Mouse (Mus musculus): Measurements from ENCODE around the gene Mymx.

Gene Mymx

DNA sequence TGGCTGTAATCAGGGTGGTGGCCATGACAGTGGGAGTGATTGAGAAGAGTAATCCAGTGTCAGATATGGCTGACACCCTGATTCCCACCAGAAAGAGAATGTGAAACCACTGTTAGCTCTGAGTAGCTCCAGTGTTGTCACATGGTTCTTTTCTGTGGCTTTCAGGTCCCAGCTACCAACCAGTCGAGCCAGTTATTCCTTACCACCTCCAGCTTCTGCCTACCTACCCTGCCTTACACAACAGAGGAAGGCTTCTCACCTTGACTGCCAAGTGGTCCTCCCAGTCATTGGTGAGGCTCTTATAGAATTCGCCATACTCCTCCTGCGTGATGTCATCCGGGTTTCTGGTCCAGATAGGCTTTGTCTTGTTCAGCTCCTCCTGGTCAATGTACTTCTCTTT, 31.9 kb downstream of the Mymx start:
- DNase-seq (ENCODE audit: low spot score): no peak

DNA sequence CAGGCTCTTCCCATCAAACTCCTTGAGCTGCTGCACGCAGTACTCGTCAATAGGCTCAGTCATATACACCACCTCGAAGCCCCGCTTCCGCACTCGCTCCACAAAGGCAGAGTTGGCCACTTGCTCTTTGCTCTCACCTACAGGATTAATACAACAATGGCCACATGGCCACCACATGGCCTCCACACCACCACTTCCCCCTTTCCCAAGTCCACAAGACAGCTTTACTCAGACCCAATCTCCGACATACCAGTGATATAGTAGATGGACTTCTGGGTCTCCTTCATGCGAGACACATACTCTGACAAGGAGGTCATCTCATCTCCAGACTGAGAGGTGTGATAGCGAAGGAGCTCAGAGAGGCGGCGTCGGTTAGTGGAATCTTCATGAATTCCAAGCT, 32.9 kb downstream of the Mymx start:
- DNase-seq (ENCODE audit: low spot score): no peak

DNA sequence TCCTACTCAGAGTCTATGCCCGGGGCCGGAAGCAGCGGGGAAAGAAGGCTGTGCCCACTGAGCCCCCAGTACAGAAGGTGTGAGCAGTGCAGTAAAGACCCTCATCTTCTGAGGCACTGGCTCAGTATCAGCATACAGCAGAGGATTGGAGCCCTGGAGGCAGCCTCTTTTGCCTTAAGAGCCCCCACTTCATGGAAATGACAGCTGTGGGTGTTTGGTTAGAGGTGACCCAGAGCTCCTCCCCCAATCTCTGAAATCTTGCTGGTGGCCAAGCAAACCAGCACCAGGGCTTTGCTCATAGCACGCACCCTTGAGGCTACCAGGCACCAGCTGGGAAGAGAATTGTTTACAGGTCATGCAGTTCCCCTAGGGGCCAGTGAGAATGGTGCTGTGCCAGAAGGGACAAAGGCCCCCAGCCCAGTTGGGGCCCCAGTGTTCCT, 34.7 kb downstream of the Mymx start:
- DNase-seq (ENCODE audit: low spot score): no peak

DNA sequence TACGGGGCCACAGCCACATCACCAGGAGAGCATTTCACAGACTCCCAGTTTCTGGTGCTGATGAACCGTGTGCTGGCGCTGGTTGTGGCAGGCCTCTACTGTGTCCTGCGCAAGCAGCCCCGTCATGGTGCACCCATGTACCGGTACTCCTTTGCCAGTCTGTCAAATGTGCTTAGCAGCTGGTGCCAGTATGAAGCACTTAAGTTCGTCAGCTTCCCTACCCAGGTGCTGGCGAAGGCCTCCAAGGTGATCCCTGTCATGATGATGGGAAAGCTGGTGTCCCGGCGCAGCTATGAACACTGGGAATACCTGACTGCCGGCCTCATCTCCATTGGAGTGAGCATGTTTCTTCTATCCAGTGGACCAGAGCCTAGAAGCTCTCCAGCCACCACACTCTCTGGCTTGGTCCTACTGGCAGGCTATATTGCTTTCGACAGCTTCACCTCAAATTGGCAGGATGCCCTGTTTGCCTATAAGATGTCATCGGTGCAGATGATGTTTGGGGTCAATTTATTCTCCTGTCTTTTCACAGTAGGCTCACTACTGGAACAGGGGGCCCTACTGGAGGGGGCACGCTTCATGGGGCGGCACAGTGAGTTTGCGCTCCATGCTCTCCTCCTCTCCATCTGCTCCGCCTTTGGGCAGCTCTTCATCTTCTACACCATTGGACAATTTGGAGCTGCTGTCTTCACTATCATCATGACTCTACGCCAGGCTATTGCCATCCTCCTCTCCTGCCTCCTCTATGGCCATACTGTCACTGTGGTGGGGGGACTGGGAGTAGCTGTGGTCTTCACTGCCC, 35.3 kb downstream of the Mymx start:
- no peak for DNase-seq (ENCODE audit: low spot score)

DNA sequence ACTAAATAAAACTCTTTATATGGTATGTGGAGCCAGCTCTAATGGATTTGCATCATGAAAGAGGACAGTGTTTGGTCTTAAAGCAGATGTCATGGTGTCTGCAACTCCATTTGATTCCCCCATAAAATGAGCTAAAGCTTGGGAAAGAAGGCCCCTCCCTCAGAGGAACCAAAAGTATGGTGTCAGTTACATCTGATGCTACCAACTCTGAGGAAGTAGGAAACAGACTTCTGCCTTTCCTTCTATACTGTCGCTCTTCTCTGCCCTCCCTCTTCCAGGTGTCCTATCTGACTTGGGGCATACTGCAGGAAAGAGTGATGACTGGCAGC, 35.9 kb downstream of the Mymx start:
- DNase-seq (ENCODE audit: low spot score): no peak

DNA sequence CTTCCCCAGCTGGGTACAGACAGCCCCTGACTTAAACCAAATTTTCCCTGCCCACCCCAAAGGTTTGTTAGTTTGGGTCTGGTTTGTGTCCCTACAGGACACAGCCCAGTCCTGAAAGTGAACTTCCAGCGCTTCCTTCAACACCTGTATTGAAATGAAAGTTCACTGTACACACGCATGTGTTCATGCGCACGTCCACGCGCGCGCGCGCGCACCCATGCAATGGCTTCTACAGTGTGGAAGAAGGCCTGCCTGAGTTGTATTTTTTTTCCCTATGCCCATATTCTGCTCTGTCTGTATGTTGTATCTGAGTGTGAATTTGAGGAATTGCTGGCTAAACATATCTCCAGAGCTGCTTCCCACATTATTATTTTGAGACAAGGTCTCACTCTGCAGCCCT, 36.8 kb downstream of the Mymx start:
- no peak for DNase-seq (ENCODE audit: low spot score)

DNA sequence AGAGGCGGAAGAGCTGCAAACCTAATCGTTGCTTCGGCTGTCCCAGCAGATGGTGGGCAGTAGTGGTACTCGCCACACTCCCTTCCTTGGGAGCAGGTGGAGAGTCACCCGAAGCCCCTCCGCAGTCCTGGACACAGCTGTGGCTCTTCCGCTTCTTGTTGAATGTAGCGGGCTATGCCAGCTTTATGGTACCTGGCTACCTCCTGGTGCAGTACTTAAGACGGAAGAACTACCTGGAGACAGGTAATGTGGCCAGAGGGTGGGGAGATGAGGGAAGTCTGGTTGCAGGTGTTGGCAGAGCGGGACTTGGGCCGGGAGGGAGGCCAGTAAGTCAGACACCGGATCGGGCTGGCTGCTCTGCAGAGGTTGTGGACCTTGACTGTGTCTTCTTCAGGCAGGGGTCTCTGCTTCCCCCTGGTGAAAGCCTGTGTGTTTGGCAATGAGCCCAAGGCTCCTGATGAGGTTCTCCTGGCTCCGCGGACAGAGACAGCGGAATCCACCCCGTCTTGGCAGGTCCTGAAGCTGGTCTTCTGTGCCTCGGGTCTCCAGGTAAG, 37.3 kb downstream of the Mymx start:
- DNase-seq (ENCODE audit: low spot score): no peak

DNA sequence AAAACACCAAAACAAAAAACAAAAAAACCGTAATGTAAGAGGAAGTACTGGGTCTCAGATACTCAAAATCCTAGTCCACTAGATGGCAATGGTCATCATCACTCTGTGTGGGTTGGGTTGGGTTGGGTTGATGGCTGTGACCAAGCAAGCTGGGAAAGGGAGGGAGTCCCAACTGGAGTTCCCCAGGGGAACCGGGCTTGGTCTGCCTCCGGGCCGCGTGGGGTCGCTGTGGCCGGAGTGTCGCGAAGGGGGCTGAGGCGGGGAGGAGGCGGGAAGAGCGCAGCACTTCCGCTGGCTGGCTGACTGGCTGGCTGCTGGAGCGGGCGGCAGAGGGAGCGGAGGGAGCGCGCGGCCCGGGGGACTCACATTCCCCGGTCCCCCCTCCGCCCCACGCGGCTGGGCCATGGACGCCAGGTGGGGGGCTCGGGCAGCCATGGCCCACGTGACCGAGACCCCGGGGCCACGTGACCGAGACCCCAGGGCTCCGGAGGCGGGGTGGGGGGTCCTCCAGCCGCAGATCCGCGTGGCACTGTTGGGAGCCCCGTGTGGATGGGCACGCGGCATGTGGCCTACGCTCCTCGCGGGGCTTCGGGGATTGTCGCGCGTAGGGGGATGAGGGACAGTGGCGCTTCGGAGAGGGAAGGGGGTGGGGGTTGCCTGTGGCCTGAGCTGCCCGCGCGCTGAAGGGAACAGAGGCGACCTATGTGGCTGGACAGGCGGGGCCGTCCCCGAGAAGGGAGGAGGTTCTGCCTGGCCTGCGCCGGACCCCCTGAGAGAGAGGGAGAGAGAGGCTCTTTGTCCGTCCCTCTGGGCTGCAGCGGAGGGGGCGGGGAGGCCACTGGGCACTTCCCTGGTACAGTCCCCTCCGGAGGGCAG, 38.0 kb downstream of the Mymx start, which contains the start of gene Slc35b2:
Slc35b2 (plus strand) TSS at position 220 of the 876 bp plus-strand sequence.
- peak; percentile 95 for DNase-seq (ENCODE audit: low spot score)

DNA sequence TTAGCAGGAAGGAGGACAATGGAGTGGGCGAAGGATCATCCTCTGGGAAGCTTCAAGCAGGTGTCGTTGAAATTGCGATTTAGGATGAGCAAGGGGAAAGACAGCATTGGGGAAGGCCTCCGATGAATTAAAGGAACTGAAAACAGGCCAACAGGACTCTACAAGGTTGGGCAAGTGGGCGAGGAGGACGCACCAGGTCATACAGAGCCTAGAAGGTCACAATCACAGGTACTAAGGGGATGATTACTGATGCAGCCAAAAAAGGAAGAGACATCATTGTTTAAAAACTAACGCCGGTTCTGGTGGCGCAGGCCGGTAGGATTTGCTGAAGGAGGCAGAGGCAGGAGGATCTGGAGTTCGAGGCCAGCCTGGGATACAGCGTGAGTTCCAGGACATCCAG, 38.7 kb downstream of the Mymx start:
- DNase-seq (ENCODE audit: low spot score): no peak

DNA sequence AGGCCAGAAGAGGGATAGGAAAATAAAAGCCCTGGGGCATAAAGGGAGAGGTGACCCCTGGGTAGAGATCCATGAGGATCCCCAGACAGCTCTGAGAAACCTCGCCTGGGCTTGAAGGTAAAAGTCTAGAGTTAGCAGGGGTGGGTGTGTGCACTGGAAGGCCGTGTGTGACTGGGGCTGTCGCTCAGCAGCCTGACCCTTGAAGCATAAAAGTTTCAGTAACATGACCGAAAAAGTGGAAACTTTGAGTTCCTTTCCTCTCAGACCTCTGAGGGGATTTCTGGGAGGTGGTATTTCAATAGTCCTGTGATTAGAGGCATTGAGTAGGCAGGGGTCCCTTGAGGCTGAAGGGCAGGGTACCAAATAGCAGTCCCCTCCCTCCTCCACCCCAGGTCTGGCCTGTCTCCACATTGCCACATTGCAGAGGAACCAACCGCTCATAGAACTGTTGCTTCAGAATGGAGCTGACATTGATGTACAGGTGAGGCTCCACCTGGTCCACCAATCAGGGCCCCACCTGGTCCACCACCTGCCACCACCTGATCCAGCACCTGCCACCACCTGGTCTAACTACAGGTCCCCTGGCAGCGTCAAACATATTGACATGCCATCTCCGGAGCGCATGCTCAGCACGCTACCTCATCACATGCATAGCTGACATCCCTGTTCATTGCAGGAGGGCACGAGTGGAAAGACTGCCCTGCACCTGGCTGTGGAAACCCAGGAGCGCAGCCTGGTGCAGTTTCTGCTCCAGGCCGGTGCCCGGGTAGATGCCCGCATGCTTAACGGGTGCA, 42.0 kb downstream of the Mymx start:
- no peak for DNase-seq (ENCODE audit: low spot score)

DNA sequence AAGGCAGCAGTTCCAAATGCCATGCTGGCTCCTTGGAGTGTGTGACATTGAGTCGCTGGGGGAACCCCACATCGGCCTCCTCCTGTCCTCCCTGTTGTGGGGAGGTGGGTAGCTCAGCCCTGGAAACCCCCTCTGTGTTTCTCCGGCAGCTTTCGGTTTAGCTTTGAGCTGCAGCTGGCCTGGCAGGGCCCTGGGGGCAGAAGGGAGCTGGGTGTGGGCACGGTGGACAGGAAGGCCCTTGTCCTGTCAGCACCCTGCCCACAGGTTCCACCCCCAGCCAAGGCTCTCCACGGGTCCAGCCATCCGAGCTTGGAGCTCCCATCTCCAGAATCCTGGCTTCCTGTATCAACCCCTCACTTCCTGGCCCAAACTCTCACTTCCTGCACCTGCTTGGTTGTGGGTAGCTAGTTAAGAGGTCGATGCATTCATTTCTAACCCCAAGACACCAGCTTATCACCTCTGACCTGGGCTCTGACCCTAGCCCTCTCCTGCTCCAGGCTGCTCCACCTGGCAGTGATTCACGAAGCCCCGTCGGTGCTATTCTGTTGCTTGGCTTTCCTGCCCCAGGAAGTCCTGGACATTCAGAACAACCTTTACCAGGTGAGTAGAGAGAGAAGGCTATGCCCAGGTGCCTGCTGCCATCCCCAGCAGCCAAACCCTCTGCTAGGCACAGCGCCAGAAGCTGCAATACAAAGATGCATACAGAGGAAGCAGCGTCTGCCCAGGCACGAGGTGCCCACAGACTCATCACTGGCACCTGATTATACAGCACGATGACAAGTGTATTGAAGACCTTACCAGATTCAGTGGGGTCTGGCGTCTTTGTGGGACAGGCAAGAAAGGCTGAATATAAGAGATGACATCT, 43.7 kb downstream of the Mymx start:
- no peak for DNase-seq (ENCODE audit: low spot score)

DNA sequence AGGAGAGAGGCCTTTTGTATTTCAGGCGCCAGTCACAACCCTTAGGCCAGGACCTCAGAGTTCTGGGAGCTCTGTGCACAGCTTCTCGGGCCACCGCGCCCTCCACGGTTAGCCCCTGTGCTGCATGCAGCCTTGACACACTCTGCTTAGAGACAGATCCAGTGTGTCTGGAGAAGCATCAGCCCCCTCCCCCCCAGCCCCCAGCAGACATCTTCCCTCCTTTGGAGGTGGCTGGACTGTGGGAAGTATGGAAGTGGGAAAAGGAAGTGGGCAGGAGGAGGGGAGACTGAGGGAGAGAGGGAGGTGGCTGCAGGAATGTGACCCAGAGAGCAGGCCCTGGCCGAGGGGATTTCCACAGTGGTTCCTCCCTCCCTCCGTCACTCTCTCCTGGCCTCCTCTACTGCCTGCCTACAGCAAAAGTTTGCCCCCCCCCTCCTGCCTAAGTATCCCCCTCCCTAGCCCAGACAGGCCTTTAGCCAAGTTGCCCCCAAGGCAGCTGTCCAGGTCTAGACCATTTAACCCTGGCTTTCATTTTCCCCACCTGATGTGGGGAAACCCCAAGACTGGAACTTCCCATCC, 44.6 kb downstream of the Mymx start:
- no peak for DNase-seq (ENCODE audit: low spot score)

DNA sequence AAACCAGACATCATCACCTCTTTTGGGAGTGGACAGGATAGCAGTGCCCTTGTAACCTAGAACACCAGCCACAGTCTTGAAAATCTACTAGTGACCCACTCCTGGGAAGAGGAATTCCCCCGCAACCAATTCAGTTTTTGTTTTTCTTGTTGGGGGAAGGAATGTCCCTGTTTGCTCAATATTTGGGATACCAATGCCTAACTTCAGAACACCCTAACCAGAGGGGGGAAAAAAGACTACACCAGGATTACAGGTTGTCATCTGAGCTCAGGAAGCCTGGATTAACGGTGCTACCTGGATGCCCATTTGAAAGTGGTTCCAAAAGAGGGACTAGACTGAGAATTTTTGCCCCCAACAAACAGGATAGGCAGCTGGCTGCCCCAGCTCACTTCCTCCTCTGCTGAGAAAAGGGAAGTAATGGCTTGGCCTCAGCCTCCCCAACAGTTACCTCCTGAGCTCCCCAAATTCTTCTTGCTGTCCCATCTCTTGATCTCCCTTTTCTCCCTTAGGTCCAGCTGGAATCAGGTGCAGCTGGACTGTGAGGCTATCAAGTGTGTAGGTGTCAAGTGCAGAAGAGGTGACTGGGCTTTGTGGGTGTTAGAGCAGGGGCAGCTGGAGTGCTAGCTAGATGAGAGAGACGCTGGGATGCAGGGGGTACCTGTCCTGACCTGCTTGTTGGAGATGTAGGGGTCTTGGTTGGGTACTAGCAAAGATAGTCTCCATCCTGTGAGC, 45.2 kb downstream of the Mymx start:
- DNase-seq (ENCODE audit: low spot score): no peak

DNA sequence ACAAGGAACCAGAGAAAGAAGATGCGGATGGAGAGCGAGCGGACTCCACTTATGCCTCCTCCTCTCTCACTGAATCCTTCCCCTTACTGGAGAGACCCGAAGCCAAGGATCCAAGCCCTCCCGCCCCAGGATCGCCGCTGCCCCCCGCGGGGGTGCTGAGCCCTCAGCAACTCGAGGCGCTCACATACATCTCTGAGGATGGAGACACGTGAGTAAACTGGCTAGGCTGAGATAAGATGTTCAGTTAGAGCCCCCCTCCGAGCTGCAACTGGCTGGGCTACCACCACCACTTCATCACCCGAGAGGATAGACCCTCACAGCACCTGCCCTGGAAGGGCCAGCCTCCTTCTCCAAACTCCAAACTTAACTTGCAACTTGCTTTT, 45.8 kb downstream of the Mymx start:
- no peak for DNase-seq (ENCODE audit: low spot score)

DNA sequence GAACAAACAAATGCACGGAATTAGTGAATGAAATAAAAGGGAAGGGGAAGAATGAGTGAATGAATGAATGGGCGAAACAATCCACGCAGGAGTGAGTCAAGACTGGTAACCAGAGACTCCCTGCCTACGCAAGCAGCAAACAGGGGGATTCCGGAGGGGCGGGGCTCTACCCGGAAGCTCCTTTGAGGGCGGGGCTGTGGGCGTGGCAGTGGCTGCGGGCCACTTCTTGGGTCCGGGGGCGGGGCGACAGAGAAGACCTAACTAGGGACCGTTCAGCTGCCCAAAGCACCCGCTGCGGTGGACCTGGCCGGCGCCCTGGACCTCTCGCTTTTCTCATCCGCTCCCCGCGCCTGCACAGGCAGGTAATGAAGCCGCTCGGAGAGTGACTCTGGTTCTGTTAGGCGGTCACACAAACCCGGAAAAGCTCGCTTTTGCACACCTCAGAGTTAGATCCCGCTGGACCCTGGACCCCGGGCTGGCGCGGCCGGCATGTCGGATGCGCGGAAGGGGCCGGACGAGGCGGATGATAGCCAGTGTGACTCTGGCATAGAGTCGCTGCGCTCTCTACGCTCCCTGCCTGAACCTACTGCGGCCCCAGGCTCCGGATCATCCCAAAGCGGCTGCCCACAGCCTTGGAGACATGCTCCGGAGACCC, 46.3 kb downstream of the Mymx start, which contains the start of gene Nfkbie:
Nfkbie (plus strand) TSS at position 252 of the 655 bp plus-strand sequence.
- peak; percentile 97 for DNase-seq (ENCODE audit: low spot score)

DNA sequence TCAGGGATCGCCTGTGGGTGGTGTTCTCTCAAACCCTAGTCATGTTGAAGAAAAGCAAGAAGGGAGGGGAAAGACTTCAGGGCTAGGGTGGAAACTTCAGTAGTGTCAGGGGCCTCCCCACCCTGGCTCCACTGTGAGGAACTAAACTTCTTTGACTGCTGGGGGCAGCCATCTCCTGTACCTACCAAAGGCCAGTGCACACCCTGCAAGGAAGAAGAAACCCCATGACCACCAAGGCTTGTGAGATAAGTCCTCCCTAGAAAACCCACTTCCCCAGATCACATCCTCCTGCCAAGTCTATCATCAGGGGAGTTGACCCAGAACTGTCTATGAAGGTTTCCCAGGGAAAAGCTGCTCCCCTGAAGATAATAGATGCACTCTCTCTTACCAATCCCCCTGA, 47.5 kb downstream of the Mymx start:
- DNase-seq (ENCODE audit: low spot score): no peak

DNA sequence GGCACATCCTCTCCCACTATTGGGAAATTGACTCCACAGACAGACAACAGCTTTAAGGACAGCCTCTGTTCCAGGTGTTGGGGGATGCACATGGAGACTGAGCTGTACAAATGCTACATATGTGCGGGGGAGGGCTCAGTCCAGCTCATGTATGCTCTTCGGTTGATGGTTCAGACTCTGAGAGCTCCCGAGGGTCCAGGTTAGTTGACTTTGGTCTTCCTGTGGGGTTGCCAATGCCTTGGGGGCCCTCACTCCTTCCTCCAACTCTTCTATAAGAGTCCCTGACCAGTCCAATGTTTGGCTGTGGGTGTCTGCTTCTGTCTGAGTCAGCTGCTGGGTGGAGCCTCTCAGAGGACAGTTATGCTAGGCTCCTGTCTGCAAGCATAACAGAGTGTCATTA, 48.8 kb downstream of the Mymx start:
- no peak for DNase-seq (ENCODE audit: low spot score)

DNA sequence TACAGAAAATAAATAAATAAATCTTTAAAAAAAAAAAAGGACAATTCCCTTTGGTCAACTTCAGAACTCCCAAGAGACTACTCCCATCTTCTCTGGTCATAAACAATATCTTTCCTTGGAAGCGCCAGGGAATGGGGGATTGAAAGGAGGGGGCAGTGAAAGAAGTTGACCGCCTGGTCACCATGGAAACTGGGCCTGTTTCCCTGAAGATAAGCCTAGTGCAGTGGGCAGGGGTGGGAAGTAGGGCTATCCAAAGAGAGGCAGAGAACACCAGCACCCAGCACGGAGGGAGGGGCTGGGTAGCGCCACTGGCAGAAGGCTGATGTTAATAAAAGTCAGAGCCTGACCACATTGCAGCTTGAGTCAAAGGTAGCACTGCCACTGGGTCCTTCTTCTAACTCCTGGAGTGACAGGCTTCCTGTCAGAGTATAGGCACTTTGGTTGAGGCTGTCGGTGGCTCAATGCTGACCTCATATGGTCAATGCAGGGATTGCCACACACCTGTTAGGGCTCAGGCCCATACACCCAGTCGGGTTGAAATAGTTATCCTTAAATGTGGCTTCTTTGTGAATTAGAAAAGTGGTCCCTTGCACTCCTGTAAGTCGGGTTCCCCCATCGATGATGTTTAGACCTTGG, 50.0 kb downstream of the Mymx start:
- peak; percentile 64 for DNase-seq (ENCODE audit: low spot score)

DNA sequence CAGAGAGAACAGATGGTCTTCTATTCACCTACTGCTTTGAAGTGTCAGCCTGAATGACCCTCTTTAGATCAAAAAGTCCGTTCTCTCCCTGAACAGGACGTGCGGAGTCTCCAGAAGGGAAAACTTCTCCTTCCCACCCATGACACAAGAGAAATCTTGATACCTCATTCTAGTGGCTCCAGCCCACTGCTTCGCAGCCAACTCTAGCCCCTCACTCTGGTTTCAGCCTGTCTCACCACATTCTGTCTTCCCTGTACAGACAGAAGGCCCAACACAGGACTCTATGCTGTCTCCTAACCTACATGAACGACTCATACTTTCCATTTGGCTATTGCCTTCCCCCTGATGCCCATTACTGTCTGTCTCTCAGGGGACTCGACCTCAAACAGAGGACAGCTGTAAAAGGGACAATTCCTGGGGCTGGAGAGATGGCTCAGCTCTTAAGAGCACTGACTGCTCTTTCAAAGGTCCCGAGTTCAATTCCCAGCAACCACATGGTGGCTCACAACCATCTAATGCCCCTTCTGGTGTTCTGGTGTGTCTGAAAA, 50.6 kb downstream of the Mymx start:
- DNase-seq (ENCODE audit: low spot score): no peak
